Mouse (Mus musculus) kidney, adult 10 weeks (tissue): ENCODE data around the gene Chrnb4. TPM values are rescaled to one million over a fixed set of nuclear protein-coding genes. Genes with fewer than 3 reads are reported as not detected.

ENCODE experiments used
- polyA plus RNA-seq: library from polyadenylated mRNA; stranded (reverse); fragments of 350-450 nt; fragmentation: Illumina TruSeq; extraction: RNeasy Lipid Tissue Mini Kit (QIAGEN cat#74804); gene quantifications from one replicate; pipeline ENCODE4 v1.2.3, GENCODE M21; 2014; ENCODE audit warnings: low read depth, low replicate concordance

Gene Chrnb4
- not detected for polyA plus RNA-seq

DNA sequence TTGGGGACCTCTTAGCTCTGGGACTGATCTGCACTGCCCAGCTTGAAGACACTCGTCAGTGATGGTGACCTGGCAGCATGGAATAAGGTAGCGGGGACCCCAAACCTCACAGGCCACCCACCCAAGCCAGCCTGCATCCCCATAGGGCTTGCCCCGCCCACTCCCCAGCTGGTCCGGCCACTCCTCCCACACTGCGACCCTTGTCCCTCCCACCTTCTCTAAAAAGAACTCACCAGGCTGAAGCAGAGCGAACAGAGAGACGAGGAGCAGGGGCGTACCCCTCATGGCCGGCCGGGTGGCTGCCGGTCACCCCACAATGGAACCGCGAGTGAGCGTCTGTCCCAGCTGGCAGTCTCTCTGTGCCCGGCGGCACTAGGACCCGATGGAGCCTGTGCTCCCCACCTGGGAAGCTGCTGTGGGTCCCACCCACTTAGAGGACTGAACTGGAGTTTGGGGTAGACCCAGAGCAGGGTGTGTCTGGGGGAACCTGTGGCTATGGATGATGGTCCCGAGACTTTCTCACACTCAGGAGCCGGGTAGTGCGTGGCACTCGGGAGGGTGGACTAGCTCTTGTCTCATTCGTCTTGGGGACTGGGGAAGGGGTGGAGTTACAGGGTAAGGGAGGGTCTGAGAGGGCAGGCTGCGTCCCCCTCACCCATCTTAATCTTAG, at the start of gene Chrnb4:
Gene Chrnb4, minus strand, starts transcription at position 569 of the 670 bp plus-strand sequence.

DNA sequence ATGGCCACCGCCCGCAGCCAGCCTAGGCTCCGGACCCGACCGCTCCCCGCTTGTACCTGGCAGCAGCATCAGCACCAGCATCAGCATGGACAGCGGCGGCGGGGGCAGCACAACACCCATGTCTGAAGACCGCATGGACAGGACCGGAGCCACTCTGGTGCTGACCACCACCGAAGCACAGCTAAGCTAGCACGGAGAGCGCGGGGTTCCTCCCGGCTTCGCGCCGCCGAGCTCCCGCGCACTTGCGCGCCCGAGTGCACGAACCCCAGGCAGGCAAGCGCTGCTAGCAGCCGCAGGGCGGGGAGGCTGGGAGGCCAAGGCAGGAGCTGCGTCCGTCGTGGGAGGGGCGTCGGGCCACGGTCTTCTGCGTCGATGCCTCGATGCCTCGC, 22.3 kb downstream of the Chrnb4 start, which contains the start of gene Chrna3:
Gene Chrna3, minus strand, starts transcription at position 288 of the 389 bp plus-strand sequence.

DNA sequence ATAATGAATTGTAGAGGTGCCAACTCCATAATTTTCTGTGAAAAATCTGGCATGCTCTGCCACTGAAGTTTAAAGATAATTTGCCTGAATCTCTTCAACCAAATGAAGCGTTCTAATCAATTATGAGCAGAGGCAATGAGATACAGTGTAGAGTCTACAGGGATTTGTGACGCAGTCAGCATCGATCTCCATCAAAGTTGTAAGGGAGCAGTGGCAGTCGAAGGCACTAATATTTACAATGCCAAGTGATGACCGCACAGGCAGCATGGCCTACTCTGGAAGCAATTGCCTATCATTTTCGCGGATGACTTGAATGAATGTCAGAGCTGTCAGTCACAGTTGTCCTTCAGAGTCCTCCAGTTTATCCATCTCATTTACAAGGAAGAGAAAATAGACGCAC, 67.9 kb downstream of the Chrnb4 start, which contains the start of gene Chrna5:
Gene Chrna5, plus strand, starts transcription at position 207 of the 400 bp plus-strand sequence.

Other genes starting within 250 kb of the Chrnb4 start
- gene Ireb2, start 185.0 kb downstream of the Chrnb4 start, polyA plus RNA-seq, result 166 TPM
- gene Hykk, start 131.5 kb downstream of the Chrnb4 start, polyA plus RNA-seq, result 205 TPM
- 613 TPM for gene Psma4, start 98.0 kb downstream of the Chrnb4 start, polyA plus RNA-seq
- not detected for gene AY074887, start 97.8 kb downstream of the Chrnb4 start, polyA plus RNA-seq
- gene Chrna5, start 67.9 kb downstream of the Chrnb4 start, polyA plus RNA-seq, result not detected
- not detected for gene Chrna3, start 22.2 kb downstream of the Chrnb4 start, polyA plus RNA-seq
- gene Ube2q2, start 100.1 kb upstream of the Chrnb4 start, polyA plus RNA-seq, result 125 TPM
- gene Fbxo22, start 160.1 kb upstream of the Chrnb4 start, polyA plus RNA-seq, result 83.8 TPM